Mouse (Mus musculus) cerebellum, adult 2 months (tissue): ENCODE measurements around the gene Ralgapb.

Experiments
- CTCF ChIP-seq: fragments of 200-500 bp; IDR thresholded peaks from 2 replicates; pipeline ENCODE4 v1.5.1; 2011; ENCODE audit warnings: low read depth, mild to moderate bottlenecking, control low read depth, low read length, moderate library complexity, borderline replicate concordance; ENCODE audit not compliant: insufficient read depth
- POLR2A ChIP-seq: fragments of 200-500 bp; IDR thresholded peaks from 2 replicates; pipeline ENCODE4 v1.6.1; 2011; ENCODE audit warnings: low read length, control low read depth, borderline replicate concordance; ENCODE audit not compliant: insufficient read depth

GRCm38 (mm10) chr2:158546751-158547150 lies 137.1 kb downstream of the Ralgapb start:
- TF ChIP-seq POLR2A (no peak), CTCF (peak; percentile 76)
